Mouse (Mus musculus) heart, postnatal 0 days (tissue): ENCODE data around the gene Stra6. TPM values are rescaled to one million over a fixed set of nuclear protein-coding genes. Genes with fewer than 3 reads are reported as not detected.

ENCODE experiments used
- ATAC-seq: fragments of 200-750 bp; cut with Nextera tagmentation; 2 replicates; pipeline ENCODE4 v1.8.0; 2017; ENCODE audit warnings: low read depth, moderate number of reproducible peaks, moderate library complexity; ENCODE audit not compliant: insufficient read depth
- DNase-seq: peaks from one replicate; pipeline ENCODE4 v3.0.0-alpha.2; 2016; ENCODE audit warnings: low spot score
- H3K27ac ChIP-seq: fragments of 300-500 bp; sonication (generic); 2 replicates; pipeline ENCODE4 v1.5.1; 2014; ENCODE audit warnings: low read depth, mild to moderate bottlenecking
- H3K27me3 ChIP-seq: fragments of 300-500 bp; sonication (generic); 2 replicates; pipeline ENCODE4 v1.6.1; 2014; ENCODE audit warnings: low read length, mixed read lengths; ENCODE audit not compliant: control insufficient read depth, insufficient read depth
- H3K36me3 ChIP-seq: fragments of 300-500 bp; sonication (generic); replicated peaks from 2 replicates; pipeline ENCODE4 v1.6.1; 2014; ENCODE audit warnings: low read length, mixed read lengths; ENCODE audit not compliant: control insufficient read depth, insufficient read depth
- H3K4me1 ChIP-seq: fragments of 300-500 bp; sonication (generic); 2 replicates; pipeline ENCODE4 v1.6.1; 2014; ENCODE audit warnings: antibody characterized with exemption; ENCODE audit not compliant: control insufficient read depth, insufficient read depth
- H3K4me2 ChIP-seq: fragments of 300-500 bp; sonication (generic); 2 replicates; pipeline ENCODE4 v1.6.1; 2014; ENCODE audit warnings: low read depth, mild to moderate bottlenecking, low read length, moderate library complexity
- H3K4me3 ChIP-seq: fragments of 300-500 bp; sonication (generic); 2 replicates; pipeline ENCODE4 v1.5.1; 2014; ENCODE audit warnings: low read depth, low read length
- H3K9ac ChIP-seq: fragments of 300-500 bp; sonication (generic); replicated peaks from 2 replicates; pipeline ENCODE4 v1.6.1; 2014; ENCODE audit warnings: low read depth, low read length, mixed read lengths
- H3K9me3 ChIP-seq: fragments of 300-500 bp; sonication (generic); replicated peaks from 2 replicates; pipeline ENCODE4 v1.6.1; 2016; ENCODE audit warnings: low read length; ENCODE audit not compliant: control insufficient read depth
- CTCF ChIP-seq: IDR thresholded peaks from 2 replicates; pipeline ENCODE4 v1.5.1; 2016; ENCODE audit warnings: antibody characterized with exemption, control low read depth, low read depth
- EP300 ChIP-seq: IDR thresholded peaks from 2 replicates; pipeline ENCODE4 v1.6.1; 2016; ENCODE audit warnings: antibody characterized with exemption, low read depth
- WGBS: fragments of 180-500 bp; shearing (Covaris S2); extraction: QIAGEN DNeasy Blood & Tissue Kit; methylation state at CpG from one replicate; pipeline ENCODE4 v1.1.7; 2014; 5-methylcytosine and 5-hydroxymethylcytosine counted together
- polyA plus RNA-seq: library from polyadenylated mRNA; unstranded; fragments of >200 nt; fragmentation: Nextera tagmentation; extraction: Ambion mirVana; gene quantifications from 2 replicates; pipeline ENCODE4 v1.2.1, GENCODE M21; 2015
- total RNA-seq: library from RNA; depleted of rRNA; stranded (reverse); fragments of >200 nt; gene quantifications from 2 replicates; pipeline ENCODE4 v1.2.3, GENCODE M21; 2014; ENCODE audit warnings: low replicate concordance

Stra6 gene
- total and polyA plus RNA-seq, 2 experiments from 2014 or later: 0.05 TPM; not detected in 1

GRCm38 (mm10) chr9:58067546-58067945 lies 4.0 kb downstream of the Stra6 start:
- Histone ChIP-seq H3K4me2 (no peak overlapping the region), H3K27me3 (0 out of 2 replicates have a peak, but pooled peaks cover 11% of the 10 kb centered on the region), H3K4me1 (no peaks in the 10 kb centered on the region), H3K9me3 (no peaks in the 10 kb centered on the region), H3K36me3 (no peaks in the 10 kb centered on the region), H3K9ac (no peak overlapping the region), H3K4me3 (no peak overlapping the region), H3K27ac (no peak overlapping the region)
- DNase-seq (no peak), ATAC-seq (no peak)
- TF ChIP-seq CTCF (no peak), EP300 (no peak)
- WGBS: 62% methylated on average over 3 of the region's 3 CpGs

- Histone ChIP-seq H3K4me1 (no peaks in the 10 kb centered on the region), H3K27ac (no peak overlapping the region), H3K4me2 (no peak overlapping the region), H3K9ac (no peak overlapping the region), H3K4me3 (no peak overlapping the region), H3K9me3 (no peaks in the 10 kb centered on the region), H3K27me3 (no peaks in the 10 kb centered on the region), H3K36me3 (no peaks in the 10 kb centered on the region)
- no peak for ATAC-seq
- 35% methylated on average over 3 of the region's 3 CpGs for WGBS
- TF ChIP-seq EP300 (no peak), CTCF (no peak)
- DNase-seq: no peak
Measured at GRCm38 (mm10) chr9:58074561-58074960, 11.0 kb downstream of the Stra6 start.

GRCm38 (mm10) chr9:58084586-58084985 lies 21.0 kb downstream of the Stra6 start:
- WGBS: 22% methylated on average over 8 of the region's 8 CpGs
- Histone ChIP-seq H3K9me3 (no peaks in the 10 kb centered on the region), H3K4me3 (no peak overlapping the region), H3K36me3 (no peaks in the 10 kb centered on the region), H3K4me2 (no peak overlapping the region), H3K27me3 (peaks cover 21% of the 10 kb centered on the region), H3K9ac (no peak overlapping the region), H3K27ac (no peak overlapping the region), H3K4me1 (no peaks in the 10 kb centered on the region; the same call in 1 of the 2 replicates)
- ATAC-seq (no peak), DNase-seq (no peak)
- TF ChIP-seq EP300: no peak
- no peak for TF ChIP-seq CTCF

GRCm38 (mm10) chr9:58085074-58085473 lies 21.5 kb downstream of the Stra6 start:
- 17% methylated on average over 2 of the region's 2 CpGs for WGBS
- ATAC-seq (no peak), DNase-seq (no peak)
- Histone ChIP-seq H3K27me3 (peaks cover 21% of the 10 kb centered on the region), H3K9me3 (no peaks in the 10 kb centered on the region), H3K36me3 (no peaks in the 10 kb centered on the region), H3K9ac (no peak overlapping the region), H3K4me3 (no peak overlapping the region), H3K4me2 (no peak overlapping the region), H3K27ac (no peak overlapping the region), H3K4me1 (no peaks in the 10 kb centered on the region; the same call in 1 of the 2 replicates)
- no peak for TF ChIP-seq CTCF
- TF ChIP-seq EP300: no peak

- Histone ChIP-seq H3K4me2 (no peak overlapping the region), H3K36me3 (no peaks in the 10 kb centered on the region), H3K27ac (no peak overlapping the region), H3K9ac (no peak overlapping the region), H3K4me3 (no peak overlapping the region), H3K9me3 (no peaks in the 10 kb centered on the region), H3K4me1 (no peaks in the 10 kb centered on the region; the same call in 1 of the 2 replicates), H3K27me3 (peaks cover 21% of the 10 kb centered on the region)
- 42% methylated on average over 9 of the region's 9 CpGs for WGBS
- TF ChIP-seq CTCF (no peak), EP300 (no peak)
- no peak for ATAC-seq
- no peak for DNase-seq
Measured at GRCm38 (mm10) chr9:58086203-58086602, 22.6 kb downstream of the Stra6 start.

GRCm38 (mm10) chr9:58086861-58087260 lies 23.3 kb downstream of the Stra6 start:
- 71% methylated on average over 7 of the region's 7 CpGs for WGBS
- Histone ChIP-seq H3K9me3 (no peaks in the 10 kb centered on the region), H3K36me3 (no peaks in the 10 kb centered on the region), H3K4me2 (no peak overlapping the region), H3K9ac (no peak overlapping the region), H3K4me3 (no peak overlapping the region), H3K27ac (no peak overlapping the region), H3K27me3 (peaks cover 21% of the 10 kb centered on the region), H3K4me1 (no peaks in the 10 kb centered on the region; the same call in 1 of the 2 replicates)
- DNase-seq: no peak
- TF ChIP-seq EP300 (no peak), CTCF (no peak)
- ATAC-seq: no peak
